Mouse (Mus musculus): Measurements from ENCODE around the gene Tmem204. TPM values are rescaled to one million over a fixed set of nuclear protein-coding genes. Genes with fewer than 3 reads are reported as not detected.

The Tmem204 gene
- polyA plus RNA-seq, 1 experiment from 2014 or later, result 6.1 TPM

- no peak overlapping the region for H3K9ac ChIP-seq
- H3K9me3 ChIP-seq (replicated peaks), result no peaks in the 10 kb centered on the region
- H3K27ac ChIP-seq, result no peak overlapping the region
- H3K4me3 ChIP-seq, result no peak overlapping the region
- WGBS (ENCODE audit: insufficient replicate concordance), result 82% methylated on average over 4 of the region's 4 CpGs
- no peak for ATAC-seq
- H3K4me2 ChIP-seq, result no peak overlapping the region
- H3K36me3 ChIP-seq, result peaks cover 24% of the 10 kb centered on the region
- no peaks in the 10 kb centered on the region for H3K27me3 ChIP-seq (replicated peaks)
- peaks cover 33% of the 10 kb centered on the region for H3K4me1 ChIP-seq
Measured at GRCm38 (mm10) chr17:25063261-25063660, 20.1 kb downstream of the Tmem204 start.

GRCm38 (mm10) chr17:25057041-25057440 lies 26.4 kb downstream of the Tmem204 start:
- no peaks in the 10 kb centered on the region for H3K4me1 ChIP-seq
- no peak for ATAC-seq
- 85% methylated on average over 6 of the region's 6 CpGs for WGBS (ENCODE audit: insufficient replicate concordance)
- H3K4me2 ChIP-seq, result no peak overlapping the region
- no peak overlapping the region for H3K4me3 ChIP-seq
- no peak overlapping the region for H3K9ac ChIP-seq
- no peaks in the 10 kb centered on the region for H3K9me3 ChIP-seq (replicated peaks)
- no peaks in the 10 kb centered on the region for H3K27me3 ChIP-seq (replicated peaks)
- peaks cover 42% of the 10 kb centered on the region for H3K36me3 ChIP-seq
- no peak overlapping the region for H3K27ac ChIP-seq

- Histone ChIP-seq H3K27ac (no peak overlapping the region), H3K9me3 (replicated peaks) (no peaks in the 10 kb centered on the region), H3K4me3 (no peak overlapping the region), H3K4me2 (no peak overlapping the region), H3K36me3 (peaks cover 38% of the 10 kb centered on the region), H3K9ac (no peak overlapping the region), H3K27me3 (replicated peaks) (no peaks in the 10 kb centered on the region), H3K4me1 (no peaks in the 10 kb centered on the region)
- ATAC-seq, result no peak
- 68% methylated on average over 9 of the region's 9 CpGs for WGBS (ENCODE audit: insufficient replicate concordance)
Measured at GRCm38 (mm10) chr17:25053274-25053673, 30.1 kb downstream of the Tmem204 start.

- Histone ChIP-seq H3K4me1 (peaks cover 5% of the 10 kb centered on the region; the same call in 1 of the 2 replicates), H3K4me2 (no peak overlapping the region), H3K27ac (no peak overlapping the region), H3K27me3 (replicated peaks) (no peaks in the 10 kb centered on the region), H3K4me3 (no peak overlapping the region), H3K9me3 (replicated peaks) (no peaks in the 10 kb centered on the region), H3K9ac (no peak overlapping the region), H3K36me3 (peaks cover 25% of the 10 kb centered on the region)
- ATAC-seq, result no peak
- WGBS (ENCODE audit: insufficient replicate concordance), result 81% methylated on average over 6 of the region's 6 CpGs
Measured at GRCm38 (mm10) chr17:25047143-25047542, 36.2 kb downstream of the Tmem204 start.

GRCm38 (mm10) chr17:25045281-25045680 lies 38.1 kb downstream of the Tmem204 start:
- peaks cover 5% of the 10 kb centered on the region; the same call in 1 of the 2 replicates for H3K4me1 ChIP-seq
- no peak for ATAC-seq
- WGBS (ENCODE audit: insufficient replicate concordance), result 70% methylated on average over 4 of the region's 4 CpGs
- H3K36me3 ChIP-seq, result peaks cover 17% of the 10 kb centered on the region
- no peak overlapping the region for H3K4me2 ChIP-seq
- H3K27me3 ChIP-seq (replicated peaks), result no peaks in the 10 kb centered on the region
- H3K4me3 ChIP-seq, result no peak overlapping the region
- H3K9me3 ChIP-seq (replicated peaks), result no peaks in the 10 kb centered on the region
- no peak overlapping the region for H3K9ac ChIP-seq
- no peak overlapping the region for H3K27ac ChIP-seq

GRCm38 (mm10) chr17:25044879-25045278 lies 38.5 kb downstream of the Tmem204 start:
- Histone ChIP-seq H3K27me3 (replicated peaks) (no peaks in the 10 kb centered on the region), H3K9ac (no peak overlapping the region), H3K4me3 (no peak overlapping the region), H3K4me2 (no peak overlapping the region), H3K4me1 (peaks cover 5% of the 10 kb centered on the region; the same call in 1 of the 2 replicates), H3K9me3 (replicated peaks) (no peaks in the 10 kb centered on the region), H3K27ac (no peak overlapping the region), H3K36me3 (peaks cover 13% of the 10 kb centered on the region)
- WGBS (ENCODE audit: insufficient replicate concordance), result 32% methylated on average over 7 of the region's 7 CpGs
- ATAC-seq, result no peak

GRCm38 (mm10) chr17:25036183-25036582 lies 47.2 kb downstream of the Tmem204 start:
- peaks cover 45% of the 10 kb centered on the region for H3K36me3 ChIP-seq
- no peaks in the 10 kb centered on the region for H3K27me3 ChIP-seq (replicated peaks)
- H3K9me3 ChIP-seq (replicated peaks), result no peaks in the 10 kb centered on the region
- H3K4me1 ChIP-seq, result no peaks in the 10 kb centered on the region
- no peak for ATAC-seq
- no peak overlapping the region for H3K27ac ChIP-seq
- 59% methylated on average over 4 of the region's 4 CpGs for WGBS (ENCODE audit: insufficient replicate concordance)
- no peak overlapping the region for H3K4me3 ChIP-seq
- no peak overlapping the region for H3K4me2 ChIP-seq
- H3K9ac ChIP-seq, result no peak overlapping the region

- Histone ChIP-seq H3K9ac (peak overlapping the region; percentile 75), H3K36me3 (peaks cover 40% of the 10 kb centered on the region), H3K9me3 (replicated peaks) (no peaks in the 10 kb centered on the region), H3K4me2 (peak overlapping the region; percentile 98), H3K27ac (peak overlapping the region; percentile 94), H3K4me3 (peak overlapping the region; percentile 96), H3K4me1 (peaks cover 27% of the 10 kb centered on the region), H3K27me3 (replicated peaks) (no peaks in the 10 kb centered on the region)
- under 1% methylated on average over 55 of the region's 55 CpGs for WGBS (ENCODE audit: insufficient replicate concordance)
- ATAC-seq, result peak; percentile 84
Measured at GRCm38 (mm10) chr17:25016292-25017132, 66.9 kb downstream of the Tmem204 start.

- Histone ChIP-seq H3K9ac (peak within 1 kb of the TSS; percentile 99), H3K36me3 (peaks cover 47% of the 10 kb centered on the region), H3K4me1 (peaks cover 30% of the 10 kb centered on the region), H3K4me2 (peak within 1 kb of the TSS; percentile 98), H3K27me3 (replicated peaks) (no peaks in the 10 kb centered on the region), H3K4me3 (peak within 1 kb of the TSS; percentile 96), H3K9me3 (replicated peaks) (no peaks in the 10 kb centered on the region), H3K27ac (peak within 1 kb of the TSS; percentile 94)
- peak; percentile 96 for ATAC-seq
- under 1% methylated on average over 62 of the region's 62 CpGs for WGBS (ENCODE audit: insufficient replicate concordance)
Measured at GRCm38 (mm10) chr17:25015655-25016291, 67.6 kb downstream of the Tmem204 start, which contains the start of the genes Cramp1l and Ift140. Gene Cramp1l, minus strand, starts transcription at chr17:25015788. Gene Ift140, plus strand, starts transcription at chr17:25016085.

- H3K4me1 ChIP-seq, result peaks cover 30% of the 10 kb centered on the region
- ATAC-seq, result no peak
- H3K4me3 ChIP-seq, result peak overlapping the region; percentile 96
- WGBS (ENCODE audit: insufficient replicate concordance), result under 1% methylated on average over 39 of the region's 39 CpGs
- H3K27me3 ChIP-seq (replicated peaks), result no peaks in the 10 kb centered on the region
- peaks cover 48% of the 10 kb centered on the region for H3K36me3 ChIP-seq
- H3K9ac ChIP-seq, result peak overlapping the region; percentile 99
- H3K9me3 ChIP-seq (replicated peaks), result no peaks in the 10 kb centered on the region
- H3K4me2 ChIP-seq, result peak overlapping the region; percentile 98
- H3K27ac ChIP-seq, result peak overlapping the region; percentile 90
Measured at GRCm38 (mm10) chr17:25014841-25015570, 68.4 kb downstream of the Tmem204 start.

- Histone ChIP-seq H3K9me3 (replicated peaks) (no peaks in the 10 kb centered on the region), H3K27me3 (replicated peaks) (no peaks in the 10 kb centered on the region), H3K4me1 (peaks cover 30% of the 10 kb centered on the region), H3K27ac (peak overlapping the region; percentile 90), H3K36me3 (peaks cover 48% of the 10 kb centered on the region), H3K9ac (peak overlapping the region; percentile 99), H3K4me3 (peak overlapping the region; percentile 96), H3K4me2 (peak overlapping the region; percentile 98)
- under 1% methylated on average over 80 of the region's 81 CpGs for WGBS (ENCODE audit: insufficient replicate concordance)
- ATAC-seq, result no peak
Measured at GRCm38 (mm10) chr17:25013606-25014501, 69.5 kb downstream of the Tmem204 start.
